Mouse (Mus musculus) kidney, postnatal 36 days (tissue): ENCODE data around the gene Ikzf1.

Experiments
- DNase-seq, 2 experiments: peaks; one replicate each; pipeline ENCODE4 v3.0.0; 2021 to 2022; ENCODE audit warnings: mixed read lengths in 2 of 2

Gene Ikzf1

GRCm38 (mm10) chr11:11766736-11767135 is 81.9 kb downstream of the Ikzf1 start:
- no peak for DNase-seq

GRCm38 (mm10) chr11:11768057-11768456 is 83.3 kb downstream of the Ikzf1 start:
- DNase-seq = no peak

GRCm38 (mm10) chr11:11769281-11769680 is 84.5 kb downstream of the Ikzf1 start:
- DNase-seq = no peak

GRCm38 (mm10) chr11:11770691-11771090 is 85.9 kb downstream of the Ikzf1 start:
- no peak for DNase-seq

GRCm38 (mm10) chr11:11772196-11772595 is 87.4 kb downstream of the Ikzf1 start:
- no peak for DNase-seq

- no peak for DNase-seq
These were observed 89.6 kb downstream of the Ikzf1 start for GRCm38 (mm10) chr11:11774384-11774783.

GRCm38 (mm10) chr11:11774893-11775292 is 90.1 kb downstream of the Ikzf1 start:
- no peak for DNase-seq

- DNase-seq = no peak
These were observed 91.4 kb downstream of the Ikzf1 start for GRCm38 (mm10) chr11:11776071-11776821.

- no peak for DNase-seq
These were observed 92.0 kb downstream of the Ikzf1 start for GRCm38 (mm10) chr11:11776822-11777174.

GRCm38 (mm10) chr11:11777246-11777645 is 92.4 kb downstream of the Ikzf1 start:
- DNase-seq = no peak

- no peak for DNase-seq
These were observed 93.0 kb downstream of the Ikzf1 start for GRCm38 (mm10) chr11:11777796-11778195.

- DNase-seq = no peak
These were observed 93.5 kb downstream of the Ikzf1 start for GRCm38 (mm10) chr11:11778345-11778744.

GRCm38 (mm10) chr11:11781728-11782127 is 96.9 kb downstream of the Ikzf1 start:
- DNase-seq = no peak

- no peak for DNase-seq
These were observed 100.7 kb downstream of the Ikzf1 start for GRCm38 (mm10) chr11:11785457-11785856.

GRCm38 (mm10) chr11:11788521-11788974 is 103.7 kb downstream of the Ikzf1 start:
- peak; percentile 75 to 88 for DNase-seq

GRCm38 (mm10) chr11:11794626-11795025 is 109.8 kb downstream of the Ikzf1 start:
- no peak for DNase-seq

- DNase-seq = no peak
These were observed 113.9 kb downstream of the Ikzf1 start for GRCm38 (mm10) chr11:11798690-11799089.

- DNase-seq = no peak
These were observed 115.5 kb downstream of the Ikzf1 start for GRCm38 (mm10) chr11:11800304-11800703.

- DNase-seq = no peak
These were observed 116.3 kb downstream of the Ikzf1 start for GRCm38 (mm10) chr11:11801067-11801466.

- DNase-seq = no peak
These were observed 119.6 kb downstream of the Ikzf1 start for GRCm38 (mm10) chr11:11804421-11804820.

- no peak for DNase-seq
These were observed 121.1 kb downstream of the Ikzf1 start for GRCm38 (mm10) chr11:11805951-11806350.

GRCm38 (mm10) chr11:11808035-11808819 is 123.4 kb downstream of the Ikzf1 start:
- DNase-seq = no peak

GRCm38 (mm10) chr11:11808820-11809403 is 124.1 kb downstream of the Ikzf1 start, which contains the start of gene Fignl1:
Gene Fignl1, minus strand, starts transcription at chr11:11808962.
- DNase-seq = peak; percentile 95 to 98
